Mouse (Mus musculus) cortical plate, adult 2 months (tissue): ENCODE data around the gene Elmod3.

Experiments
- CTCF ChIP-seq: fragments of 200-500 bp; IDR thresholded peaks from 2 replicates; pipeline ENCODE4 v1.5.1; 2011; ENCODE audit warnings: mild to moderate bottlenecking, control low read depth, low read length; ENCODE audit not compliant: insufficient read depth; ENCODE audit errors: extremely low read depth
- POLR2A ChIP-seq: fragments of 200-500 bp; IDR thresholded peaks from 2 replicates; pipeline ENCODE4 v1.6.1; 2011; ENCODE audit warnings: mild to moderate bottlenecking, low read length, control low read depth; ENCODE audit not compliant: insufficient read depth; ENCODE audit errors: extremely low read depth

DNA sequence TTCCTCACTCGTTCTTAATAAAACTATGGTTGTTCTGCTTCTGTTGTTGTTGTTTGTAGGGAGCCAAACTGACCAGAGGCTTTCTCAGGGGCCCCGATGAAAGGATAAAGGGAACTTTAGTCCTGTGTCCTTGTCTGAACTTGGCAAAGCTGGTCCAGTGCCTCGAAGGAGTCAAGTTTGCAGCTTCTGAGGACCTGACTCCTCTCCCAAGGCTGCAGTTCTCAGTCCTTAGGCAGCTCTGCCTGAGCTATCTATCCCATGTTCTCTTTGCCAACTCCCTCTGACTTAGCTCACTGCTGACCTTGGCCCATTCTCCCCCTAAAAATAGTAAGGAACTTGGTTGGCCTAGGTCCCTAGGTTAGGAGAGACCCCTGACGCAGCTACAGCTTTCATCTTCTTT, 71.1 kb downstream of the Elmod3 start:
- TF ChIP-seq POLR2A (no peak), CTCF (no peak)
